Mouse (Mus musculus) stomach, embryonic 16.5 days (tissue): ENCODE measurements at regions not wholly inside any gene's neighbourhood (a gene's known extent, or its start where the extent isn't known, plus 50 kb on each side); places are given as distances from the start of the nearest gene placed in this dataset.

Experiments
- ATAC-seq: fragments of 200-750 bp; cut with Nextera tagmentation; 2 replicates; pipeline ENCODE4 v1.8.0; 2017; ENCODE audit warnings: moderate number of reproducible peaks, moderate TSS enrichment; ENCODE audit not compliant: insufficient read depth, low FRiP score
- H3K27ac ChIP-seq: fragments of 300-500 bp; sonication (generic); 2 replicates; pipeline ENCODE4 v1.5.1; 2014; ENCODE audit warnings: low read length
- H3K27me3 ChIP-seq: fragments of 300-500 bp; sonication (generic); 2 replicates; pipeline ENCODE4 v1.6.1; 2014; ENCODE audit warnings: low read length, control low read depth, mixed read lengths; ENCODE audit not compliant: control insufficient read depth, insufficient read depth
- H3K36me3 ChIP-seq: fragments of 300-500 bp; sonication (generic); 2 replicates; pipeline ENCODE4 v1.6.1; 2014; ENCODE audit warnings: low read length; ENCODE audit not compliant: control insufficient read depth, insufficient read depth
- H3K4me1 ChIP-seq: fragments of 300-500 bp; sonication (generic); 2 replicates; pipeline ENCODE4 v1.6.1; 2014; ENCODE audit warnings: low read length, control low read depth, mixed read lengths; ENCODE audit not compliant: control insufficient read depth, insufficient read depth
- H3K4me2 ChIP-seq: fragments of 300-500 bp; sonication (generic); 2 replicates; pipeline ENCODE4 v1.6.1; 2014; ENCODE audit warnings: low read depth, low read length, mixed read lengths
- H3K4me3 ChIP-seq: fragments of 300-500 bp; sonication (generic); replicated peaks from 2 replicates; pipeline ENCODE4 v1.5.1; 2014; ENCODE audit warnings: mild to moderate bottlenecking, low read length
- H3K9ac ChIP-seq: fragments of 300-500 bp; sonication (generic); 2 replicates; pipeline ENCODE4 v1.6.1; 2014; ENCODE audit warnings: low read length
- H3K9me3 ChIP-seq: fragments of 300-500 bp; sonication (generic); replicated peaks from 2 replicates; pipeline ENCODE4 v1.6.1; 2016; ENCODE audit warnings: low read length, control low read depth; ENCODE audit not compliant: control insufficient read depth
- WGBS: fragments of 180-500 bp; shearing (Covaris S2); extraction: QIAGEN DNeasy Blood & Tissue Kit; methylation state at CpG from one replicate; pipeline ENCODE4 v1.1.7; 2014; 5-methylcytosine and 5-hydroxymethylcytosine counted together

- Histone ChIP-seq H3K9me3 (no peaks in the 10 kb centered on the region), H3K4me3 (no peak overlapping the region), H3K9ac (no peak overlapping the region), H3K4me1 (no peaks in the 10 kb centered on the region), H3K27ac (no peak overlapping the region), H3K27me3 (no peaks in the 10 kb centered on the region), H3K4me2 (no peak overlapping the region), H3K36me3 (no peaks in the 10 kb centered on the region)
- 44% methylated on average over 8 of the region's 8 CpGs for WGBS
- no peak for ATAC-seq
These were observed 60.9 kb upstream of the Msx2 start for GRCm38 (mm10) chr13:53533738-53534137.

- WGBS: 76% methylated on average over 9 of the region's 9 CpGs
- no peak overlapping the region for H3K4me3 ChIP-seq
- H3K4me1 ChIP-seq: no peaks in the 10 kb centered on the region
- no peaks in the 10 kb centered on the region for H3K36me3 ChIP-seq
- no peak overlapping the region for H3K4me2 ChIP-seq
- no peaks in the 10 kb centered on the region for H3K9me3 ChIP-seq
- H3K27ac ChIP-seq: no peak overlapping the region
- H3K27me3 ChIP-seq: no peaks in the 10 kb centered on the region
- no peak for ATAC-seq
- no peak overlapping the region for H3K9ac ChIP-seq
These were observed 54.0 kb upstream of the Msx2 start for GRCm38 (mm10) chr13:53526880-53527279.

- H3K9ac ChIP-seq: no peak overlapping the region
- no peaks in the 10 kb centered on the region for H3K36me3 ChIP-seq
- H3K27me3 ChIP-seq: no peaks in the 10 kb centered on the region
- ATAC-seq: no peak
- H3K4me2 ChIP-seq: no peak overlapping the region
- H3K4me3 ChIP-seq: no peak overlapping the region
- no peaks in the 10 kb centered on the region for H3K9me3 ChIP-seq
- 0 out of 2 replicates have a peak, but pooled peaks cover 3% of the 10 kb centered on the region for H3K4me1 ChIP-seq
- 13% methylated on average over 5 of the region's 5 CpGs for WGBS
- H3K27ac ChIP-seq: no peak overlapping the region
These were observed 49.9 kb upstream of the Msx2 start for GRCm38 (mm10) chr13:53522807-53523206.
